Mouse (Mus musculus) heart, postnatal 4 days (tissue): ENCODE data around the gene Igflr1. TPM values are rescaled to one million over a fixed set of nuclear protein-coding genes. Genes with fewer than 3 reads are reported as not detected.

Source experiments
- DNase-seq: peaks from one replicate; pipeline ENCODE4 v3.0.0; 2021
- total RNA-seq, 2 experiments: library from RNA; stranded (reverse); gene quantifications; 2 replicates each; pipeline ENCODE4 v1.2.3; 2021

Gene Igflr1
- total RNA-seq, 2 experiments from 2014 or later, result 1.1 to 1.2 TPM

- peak; percentile 7 for DNase-seq
Observed at GRCm38 (mm10) chr7:30553810-30554584, 11.2 kb upstream of the Igflr1 start.

GRCm38 (mm10) chr7:30556894-30557536 is 8.2 kb upstream of the Igflr1 start:
- peak; percentile 29 for DNase-seq

GRCm38 (mm10) chr7:30557901-30558514 is 7.2 kb upstream of the Igflr1 start:
- no peak for DNase-seq

GRCm38 (mm10) chr7:30558656-30559442 is 6.4 kb upstream of the Igflr1 start:
- no peak for DNase-seq

GRCm38 (mm10) chr7:30559443-30559954 is 5.7 kb upstream of the Igflr1 start, which contains the start of gene Lin37:
Lin37 (minus strand) TSS chr7:30559838.
- DNase-seq, result peak; percentile 96

GRCm38 (mm10) chr7:30560296-30560695 is 4.9 kb upstream of the Igflr1 start:
- no peak for DNase-seq

- no peak for DNase-seq
Observed at GRCm38 (mm10) chr7:30562526-30563116, 2.6 kb upstream of the Igflr1 start.

GRCm38 (mm10) chr7:30563117-30563905 is 1.9 kb upstream of the Igflr1 start, which contains the start of the genes U2af1l4, Gm49396 and Psenen:
U2af1l4 (plus strand) TSS chr7:30563301.
Gm49396 (plus strand) TSS chr7:30563344.
Psenen (minus strand) TSS chr7:30563627.
- peak; percentile 97 for DNase-seq

GRCm38 (mm10) chr7:30563906-30564280 is 1.3 kb upstream of the Igflr1 start:
- DNase-seq, result no peak

GRCm38 (mm10) chr7:30566033-30566432 is 806 bp downstream of the Igflr1 start:
- no peak for DNase-seq

GRCm38 (mm10) chr7:30567555-30567954 is 2.3 kb downstream of the Igflr1 start:
- no peak for DNase-seq

- no peak for DNase-seq
Observed at GRCm38 (mm10) chr7:30572389-30572788, 7.2 kb downstream of the Igflr1 start.

GRCm38 (mm10) chr7:30572969-30573368 is 7.7 kb downstream of the Igflr1 start:
- peak; percentile 81 for DNase-seq

- no peak for DNase-seq
Observed at GRCm38 (mm10) chr7:30579950-30580349, 14.7 kb downstream of the Igflr1 start.

GRCm38 (mm10) chr7:30581547-30581946 is 16.3 kb downstream of the Igflr1 start:
- DNase-seq, result no peak

GRCm38 (mm10) chr7:30584339-30584738 is 19.1 kb downstream of the Igflr1 start:
- peak; percentile 6 for DNase-seq

- no peak for DNase-seq
Observed at GRCm38 (mm10) chr7:30585170-30585569, 19.9 kb downstream of the Igflr1 start.

- peak; percentile 18 for DNase-seq
Observed at GRCm38 (mm10) chr7:30586455-30587020, 21.3 kb downstream of the Igflr1 start.

- peak; percentile 65 for DNase-seq
Observed at GRCm38 (mm10) chr7:30587842-30588667, 22.8 kb downstream of the Igflr1 start.
